Mouse (Mus musculus) liver, embryonic 14 days (tissue): ENCODE results near the gene Tesk2. TPM values are rescaled to one million over a fixed set of nuclear protein-coding genes. Genes with fewer than 3 reads are reported as not detected.

ENCODE experiments used
- polyA plus RNA-seq: library from polyadenylated mRNA; depleted of rRNA; stranded (reverse); fragments of >200 nt; gene quantifications from 2 replicates; pipeline ENCODE4 v1.2.3, GENCODE M21; 2012; rRNA removed

The Tesk2 gene
- 1.6 and 1.7 TPM in 2 replicates for polyA plus RNA-seq

DNA sequence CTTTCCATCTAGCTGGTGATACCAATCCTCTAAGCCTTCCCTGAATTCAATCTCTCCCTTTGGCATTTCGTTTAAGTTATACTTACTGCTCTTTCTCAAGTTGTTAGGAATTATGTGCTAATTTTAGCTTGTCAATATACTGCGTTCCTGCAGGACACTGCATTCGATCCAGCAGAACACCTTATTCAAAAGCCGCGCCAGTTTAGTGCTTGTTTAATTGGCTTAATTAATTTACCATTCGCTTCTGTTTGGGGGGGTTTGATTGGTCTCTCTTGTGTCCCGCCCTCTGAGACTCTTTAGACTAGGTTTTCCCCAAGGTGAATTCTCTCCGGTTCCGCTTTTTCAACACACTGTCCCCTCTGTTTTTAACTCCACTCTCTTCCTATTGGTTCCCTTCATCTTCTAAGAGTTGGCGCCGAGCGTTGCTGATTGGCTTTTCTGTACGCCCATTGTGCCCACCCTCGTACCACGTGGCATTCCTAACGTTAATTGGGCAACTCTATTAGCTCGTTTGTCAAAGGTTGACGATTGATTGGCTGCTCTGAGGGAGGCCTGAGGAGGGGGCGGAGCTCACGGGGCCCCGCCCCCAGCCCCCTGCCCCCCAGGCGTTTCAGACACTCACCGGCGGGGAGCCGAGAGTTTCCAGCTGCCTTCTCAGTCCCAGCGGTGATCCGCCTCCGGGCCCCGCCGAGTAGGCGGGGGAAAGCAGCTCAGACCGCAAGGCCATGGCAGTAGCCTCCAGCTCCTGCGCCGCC is at the start of gene Tesk2:
TSS of gene Tesk2 (plus strand) at position 606 of the 755 bp plus-strand sequence.

DNA sequence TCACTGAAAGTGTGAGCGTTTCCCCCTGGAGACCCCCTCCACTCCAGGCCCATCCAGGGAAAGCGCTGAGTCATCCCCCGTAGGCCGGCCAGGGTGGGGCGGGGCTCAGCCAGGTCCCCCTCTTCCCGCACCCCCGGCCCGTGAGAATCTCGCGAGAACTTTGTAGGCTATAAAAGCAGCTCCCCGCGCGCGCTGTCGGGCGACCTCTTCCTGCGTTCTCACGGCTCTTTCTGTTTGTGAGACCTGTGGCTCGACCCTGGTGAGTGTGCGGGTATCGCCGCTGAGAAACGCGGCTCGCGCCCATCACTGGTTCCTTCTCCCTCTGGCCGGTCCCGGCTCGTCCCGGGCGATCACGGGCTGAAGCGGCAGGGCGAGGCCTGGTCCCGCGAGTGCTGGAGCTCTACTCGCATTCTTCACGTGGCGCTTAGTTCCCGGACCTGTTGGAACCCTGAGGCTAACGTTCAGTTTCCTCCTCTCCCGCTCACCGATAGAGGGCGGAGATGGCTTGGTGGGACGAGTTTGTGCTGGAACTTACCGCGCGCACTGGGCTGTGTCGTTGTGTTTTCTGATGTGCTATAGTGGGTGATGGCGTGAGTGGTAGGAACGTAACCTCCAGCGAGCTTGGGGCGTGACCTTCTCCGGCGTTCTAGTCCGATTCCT is 35.2 kb upstream of the Tesk2 start, which contains the start of gene Prdx1:
TSS of gene Prdx1 (plus strand) at position 143 of the 660 bp plus-strand sequence.

GRCm38 (mm10) chr4:116708201-116708764 is 12.5 kb upstream of the Tesk2 start, which contains the start of the genes Mmachc and Ccdc163:
Gene Mmachc (minus strand): TSS chr4:116708406.
Gene Ccdc163 (plus strand): TSS chr4:116708509.

DNA sequence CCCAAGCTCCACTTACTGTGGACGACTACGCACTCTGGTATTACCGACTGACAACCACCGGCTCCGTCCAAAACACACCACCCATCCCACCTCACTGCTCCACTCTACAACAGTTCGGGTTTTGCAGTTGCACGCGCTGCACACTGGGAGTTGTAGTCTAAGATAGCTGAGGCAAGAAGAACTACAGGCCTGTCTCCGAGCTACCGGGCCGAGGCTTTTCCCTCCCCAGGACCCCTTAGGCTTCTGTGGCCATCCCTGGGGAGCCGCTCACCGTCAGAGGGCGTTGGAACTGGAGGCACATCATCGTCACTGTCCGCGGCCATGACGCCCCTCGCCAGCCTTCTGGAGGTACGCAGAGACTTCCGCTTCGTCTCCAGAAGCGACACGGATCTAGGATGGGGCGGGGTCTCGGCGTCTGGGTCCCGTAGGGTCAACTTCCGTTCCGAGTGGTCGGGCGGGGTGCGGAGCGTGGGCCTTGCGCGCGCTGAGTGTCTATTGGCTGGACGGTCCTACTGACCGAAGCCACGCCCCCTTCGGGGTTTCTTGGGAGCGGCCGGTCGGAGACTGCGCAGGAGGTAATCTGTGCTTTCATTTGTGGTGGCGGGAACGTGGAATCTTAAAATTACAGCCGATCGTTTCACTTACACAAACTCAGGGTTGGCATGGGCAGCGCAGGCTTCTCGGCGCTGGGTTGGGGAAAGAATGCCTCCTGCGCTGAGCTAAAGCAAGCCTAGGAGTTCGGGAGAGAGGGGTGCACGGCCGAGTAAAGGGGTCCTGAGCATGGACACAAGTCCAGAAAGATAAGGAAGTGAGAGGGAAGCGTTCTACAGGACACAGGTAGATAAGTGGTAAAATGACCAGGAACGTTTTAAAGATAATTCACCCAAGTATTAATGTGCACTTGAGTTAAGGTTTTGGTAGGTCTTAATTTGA is 86.7 kb downstream of the Tesk2 start, which contains the start of the genes Toe1 and Mutyh:
TSS of gene Toe1 (minus strand) at position 444 of the 933 bp plus-strand sequence.
TSS of gene Mutyh (plus strand) at position 527 of the 933 bp plus-strand sequence.

DNA sequence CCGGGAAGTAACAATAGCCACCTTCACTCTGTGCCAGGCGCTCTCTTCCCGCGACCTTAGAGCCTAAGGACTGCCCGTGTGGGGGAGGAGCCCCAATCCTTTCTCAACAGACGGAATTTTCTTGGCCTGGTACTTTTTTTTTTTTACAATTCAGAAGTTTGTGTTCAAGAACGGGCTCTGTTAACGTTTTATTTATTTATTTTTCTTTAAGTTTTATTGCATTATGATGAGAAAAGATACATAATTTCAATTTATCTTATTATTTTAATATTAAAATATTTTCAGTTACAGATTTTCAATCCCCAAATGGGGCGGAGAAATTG is 100.9 kb downstream of the Tesk2 start, which contains the start of gene Hpdl:
TSS of gene Hpdl (minus strand) at position 14 of the 323 bp plus-strand sequence.

Other genes starting within 250 kb of the Tesk2 start
- gene Ipp, start 213.4 kb upstream of the Tesk2 start, polyA plus RNA-seq, result 6.4 and 7.2 TPM in 2 replicates
- gene Tmem69, start 165.0 kb upstream of the Tesk2 start, polyA plus RNA-seq, result 8.2 and 10.0 TPM in 2 replicates
- 13.9 and 17.9 TPM in 2 replicates for gene Gpbp1l1, start 163.3 kb upstream of the Tesk2 start, polyA plus RNA-seq
- gene Ccdc17, start 124.3 kb upstream of the Tesk2 start, polyA plus RNA-seq, result 1.3 and 1.8 TPM in 2 replicates
- gene Nasp, start 93.0 kb upstream of the Tesk2 start, polyA plus RNA-seq, result 52.2 and 53.4 TPM in 2 replicates
- gene Akr1a1, start 69.3 kb upstream of the Tesk2 start, polyA plus RNA-seq, result 182 and 209 TPM in 2 replicates
- gene Prdx1, start 35.4 kb upstream of the Tesk2 start, polyA plus RNA-seq, result 252 and 271 TPM in 2 replicates
- 7.7 and 8.4 TPM in 2 replicates for gene Mmachc, start 12.5 kb upstream of the Tesk2 start, polyA plus RNA-seq
- gene Ccdc163, start 12.4 kb upstream of the Tesk2 start, polyA plus RNA-seq, result 14.5 and 17.2 TPM in 2 replicates
- 13.7 and 15.7 TPM in 2 replicates for gene Toe1, start 86.7 kb downstream of the Tesk2 start, polyA plus RNA-seq
- gene Mutyh, start 86.8 kb downstream of the Tesk2 start, polyA plus RNA-seq, result 3.1 and 3.7 TPM in 2 replicates
- 0.15 and 0.16 TPM in 2 replicates for gene Hpdl, start 100.8 kb downstream of the Tesk2 start, polyA plus RNA-seq
- 0.03 TPM in 2 replicates for gene Zswim5, start 156.4 kb downstream of the Tesk2 start, polyA plus RNA-seq